Mouse (Mus musculus) embryonic fibroblast, embryonic 13.5 days (primary cell): ENCODE results near the gene Arl14. TPM values are rescaled to one million over a fixed set of nuclear protein-coding genes. Genes with fewer than 3 reads are reported as not detected.
A peak's percentile ranks its signal among the peaks of the same experiment; 100 is the strongest.
"Not testable (repeated sequence)": the region's sequence is repeated elsewhere in the genome, so short reads cannot be mapped to it uniquely, and the experiment has no call there.

ENCODE experiments used
- H3K27ac ChIP-seq: 2 replicates; pipeline ENCODE4 v1.5.1; 2012; ENCODE audit warnings: low read length, control low read depth, inconsistent platforms; ENCODE audit not compliant: insufficient read depth
- H3K4me1 ChIP-seq: 2 replicates; pipeline ENCODE4 v1.6.1; 2011; ENCODE audit warnings: low read length; ENCODE audit not compliant: control insufficient read depth, insufficient read depth
- H3K4me3 ChIP-seq: 2 replicates; pipeline ENCODE4 v1.5.1; 2011; ENCODE audit warnings: mild to moderate bottlenecking, control low read depth, low read length; ENCODE audit not compliant: insufficient read depth
- CTCF ChIP-seq: IDR thresholded peaks from 2 replicates; pipeline ENCODE4 v1.5.1; 2011; ENCODE audit warnings: mild to moderate bottlenecking, control low read depth, low read length, moderate library complexity, borderline replicate concordance; ENCODE audit not compliant: insufficient read depth
- POLR2A ChIP-seq: IDR thresholded peaks from 2 replicates; pipeline ENCODE4 v1.6.1; 2011; ENCODE audit warnings: low read depth, mild to moderate bottlenecking, control low read depth, low read length, moderate library complexity
- polyA plus RNA-seq: library from polyadenylated mRNA; stranded (reverse); fragments of >200 nt; gene quantifications from 2 replicates; pipeline ENCODE4 v1.2.4, GENCODE M21; 2011; ENCODE audit warnings: low read depth; ENCODE audit not compliant: missing spikeins, insufficient read length

Arl14 gene
- polyA plus RNA-seq, 1 experiment, result not detected

GRCm38 (mm10) chr3:69231522-69232138 lies 9.4 kb downstream of the Arl14 start:
- Histone ChIP-seq H3K4me3 (no peak overlapping the region), H3K4me1 (no peaks in the 10 kb centered on the region), H3K27ac (no peak overlapping the region)
- TF ChIP-seq CTCF, result no peak
- no peak for TF ChIP-seq POLR2A

- not testable (repeated sequence) for H3K4me3 ChIP-seq, H3K4me1 ChIP-seq, H3K27ac ChIP-seq
Measured at GRCm38 (mm10) chr3:69233552-69234189, 11.5 kb downstream of the Arl14 start.

- Histone ChIP-seq H3K4me1 (no peaks in the 10 kb centered on the region), H3K27ac (no peak overlapping the region), H3K4me3 (no peak overlapping the region)
- TF ChIP-seq POLR2A, result no peak
- no peak for TF ChIP-seq CTCF
Measured at GRCm38 (mm10) chr3:69234525-69234924, 12.3 kb downstream of the Arl14 start.

- Histone ChIP-seq H3K4me1 (no peaks in the 10 kb centered on the region), H3K27ac (no peak overlapping the region), H3K4me3 (no peak overlapping the region)
- TF ChIP-seq POLR2A (no peak), CTCF (no peak)
Measured at GRCm38 (mm10) chr3:69235806-69236205, 13.6 kb downstream of the Arl14 start.

GRCm38 (mm10) chr3:69236491-69236890 lies 14.3 kb downstream of the Arl14 start:
- Histone ChIP-seq H3K27ac (no peak overlapping the region), H3K4me3 (no peak overlapping the region)
- TF ChIP-seq CTCF (no peak), POLR2A (no peak)

GRCm38 (mm10) chr3:69238141-69238851 lies 16.1 kb downstream of the Arl14 start:
- Histone ChIP-seq H3K4me3 (no peak overlapping the region), H3K27ac (no peak overlapping the region), H3K4me1 (no peaks in the 10 kb centered on the region)
- TF ChIP-seq CTCF (no peak), POLR2A (no peak)

More at GRCm38 (mm10) chr3:69236491-69236890, 14.3 kb downstream of the Arl14 start:
- H3K4me1 ChIP-seq, result no peaks in the 10 kb centered on the region

- Histone ChIP-seq H3K27ac (no peak overlapping the region), H3K4me1 (no peaks in the 10 kb centered on the region), H3K4me3 (no peak overlapping the region)
- TF ChIP-seq POLR2A (no peak), CTCF (no peak)
Measured at GRCm38 (mm10) chr3:69239246-69239645, 17.0 kb downstream of the Arl14 start.

- H3K4me3 ChIP-seq, result no peak overlapping the region
- H3K4me1 ChIP-seq, result no peaks in the 10 kb centered on the region
- no peak for TF ChIP-seq CTCF
- no peak for TF ChIP-seq POLR2A
- H3K27ac ChIP-seq, result no peak overlapping the region
Measured at GRCm38 (mm10) chr3:69241020-69241419, 18.8 kb downstream of the Arl14 start.

- Histone ChIP-seq H3K4me1 (peaks cover 5% of the 10 kb centered on the region), H3K27ac (peak overlapping the region; percentile 70), H3K4me3 (no peak overlapping the region)
- TF ChIP-seq POLR2A (no peak), CTCF (no peak)
Measured at GRCm38 (mm10) chr3:69253096-69253866, 31.1 kb downstream of the Arl14 start.

GRCm38 (mm10) chr3:69254676-69255075 lies 32.5 kb downstream of the Arl14 start:
- Histone ChIP-seq H3K4me1 (peaks cover 7% of the 10 kb centered on the region), H3K27ac (no peak overlapping the region), H3K4me3 (no peak overlapping the region)
- TF ChIP-seq POLR2A, result no peak
- TF ChIP-seq CTCF, result no peak
